9 mouse cellular contexts compared by ENCODE assay signal in genomic region chr12:73462091-73462490, GRCm38 (mm10).
DNase-seq lines count a peak whose midpoint lies in the region; ATAC-seq and TF ChIP-seq lines count a peak whose summit lies in the region.
"Had no signal": no experiment of that assay in that cellular context is flagged by ENCODE, and none has a peak within 500 bp of the region (broad histone marks: within the 10 kb centered on the region; RNA-seq: fewer than 3 reads in every experiment).

No protein-coding gene starts in this region.

- TF ChIP-seq CTCF in E14TG2a.4 (conservative IDR thresholded peaks at IDR 0.05; ENCODE audit: low read length), result no peak

- no peaks in the 10 kb centered on the region for H3K4me1 ChIP-seq in forebrain, embryonic 16.5 days (replicated peaks; ENCODE audit: control insufficient read depth, insufficient read depth, low read length)
- H3K4me1 ChIP-seq in forebrain, embryonic 12.5 days, result no peaks in the 10 kb centered on the region
- H3K4me1 ChIP-seq in E14TG2a.4 (replicated peaks; ENCODE audit: low read depth, low read length), result peaks cover 18% of the 10 kb centered on the region
- H3K4me1 ChIP-seq in embryonic facial prominence, embryonic 15.5 days, result peaks cover 22% of the 10 kb centered on the region
- peaks cover 4% of the 10 kb centered on the region for H3K4me1 ChIP-seq in lung, embryonic 15.5 days
- H3K4me1 ChIP-seq: liver, embryonic 13.5 days had no signal

- DNase-seq in heart, postnatal 25 days (ENCODE audit: low spot score), result peak; percentile 68
- DNase-seq: liver, embryonic 13.5 days had no signal

- intact Hi-C loops in heart, postnatal 25 days (cut with DNase I), result no loop called here

- WGBS in forebrain, embryonic 16.5 days, result 37% methylated on average over 5 of the region's 5 CpGs
- WGBS in forebrain, embryonic 12.5 days, result 55% methylated on average over 5 of the region's 5 CpGs
- WGBS in embryonic facial prominence, embryonic 15.5 days, result 55% methylated on average over 5 of the region's 5 CpGs
- whole genome bisulfite sequencing in lung, embryonic 15.5 days, result 36% methylated on average over 5 of the region's 5 CpGs

- no peak overlapping the region for H3K9ac ChIP-seq in forebrain, embryonic 16.5 days (replicated peaks; ENCODE audit: low read depth, low read length)
- no peak overlapping the region for H3K9ac ChIP-seq in forebrain, embryonic 12.5 days
- no peak overlapping the region for H3K9ac ChIP-seq in embryonic facial prominence, embryonic 15.5 days
- H3K9ac ChIP-seq in lung, embryonic 15.5 days, result no peak overlapping the region
- H3K9ac ChIP-seq: liver, embryonic 13.5 days had no signal

- no peak overlapping the region for H3K4me2 ChIP-seq in forebrain, embryonic 16.5 days (ENCODE audit: low read length)
- no peak overlapping the region for H3K4me2 ChIP-seq in forebrain, embryonic 12.5 days
- no peak overlapping the region for H3K4me2 ChIP-seq in embryonic facial prominence, embryonic 15.5 days (replicated peaks)
- H3K4me2 ChIP-seq in lung, embryonic 15.5 days, result no peak overlapping the region
- H3K4me2 ChIP-seq: liver, embryonic 13.5 days had no signal

- 0 out of 2 replicates have a peak, but pooled peaks have one; percentile 40 for ATAC-seq in forebrain, embryonic 16.5 days
- ATAC-seq in forebrain, embryonic 12.5 days (ENCODE audit: low FRiP score), result no peak
- ATAC-seq in embryonic facial prominence, embryonic 15.5 days (ENCODE audit: insufficient number of reproducible peaks, low FRiP score, low TSS enrichment, low read depth), result peak; percentile 81
- peak; percentile 46; the same call in 1 of the 2 replicates for ATAC-seq in lung, embryonic 15.5 days (ENCODE audit: borderline replicate concordance, extremely low read depth, low FRiP score, low TSS enrichment)
- ATAC-seq in inflammation-experienced regulatory T-cells, adult 6 months, result no peak
- no peak; the same call in 1 of the 2 replicates for ATAC-seq in megakaryocyte, adult 5-6 weeks (ENCODE audit: poor library complexity, severe bottlenecking)

- H3K36me3 ChIP-seq in forebrain, embryonic 16.5 days (ENCODE audit: control insufficient read depth, insufficient read depth), result no peaks in the 10 kb centered on the region
- H3K36me3 ChIP-seq in forebrain, embryonic 12.5 days (replicated peaks), result no peaks in the 10 kb centered on the region
- no peaks in the 10 kb centered on the region for H3K36me3 ChIP-seq in E14TG2a.4 (ENCODE audit: insufficient read depth, low read length)
- no peaks in the 10 kb centered on the region for H3K36me3 ChIP-seq in embryonic facial prominence, embryonic 15.5 days
- no peaks in the 10 kb centered on the region for H3K36me3 ChIP-seq in lung, embryonic 15.5 days
- H3K36me3 ChIP-seq: liver, embryonic 13.5 days had no signal

- H3K9me3 ChIP-seq in forebrain, embryonic 16.5 days (ENCODE audit: control insufficient read depth, low read length), result no peaks in the 10 kb centered on the region
- H3K9me3 ChIP-seq in forebrain, embryonic 12.5 days, result no peaks in the 10 kb centered on the region
- H3K9me3 ChIP-seq in E14TG2a.4 (ENCODE audit: low read length), result peaks cover 10% of the 10 kb centered on the region
- no peaks in the 10 kb centered on the region for H3K9me3 ChIP-seq in embryonic facial prominence, embryonic 15.5 days (replicated peaks)
- H3K9me3 ChIP-seq in lung, embryonic 15.5 days, result no peaks in the 10 kb centered on the region
- H3K9me3 ChIP-seq: liver, embryonic 13.5 days had no signal

- H3K27me3 ChIP-seq in forebrain, embryonic 16.5 days (replicated peaks; ENCODE audit: control insufficient read depth, insufficient read depth, low read length), result no peaks in the 10 kb centered on the region
- H3K27me3 ChIP-seq in forebrain, embryonic 12.5 days, result no peaks in the 10 kb centered on the region
- no peaks in the 10 kb centered on the region for H3K27me3 ChIP-seq in E14TG2a.4 (ENCODE audit: insufficient read depth, low read length)
- H3K27me3 ChIP-seq in embryonic facial prominence, embryonic 15.5 days, result no peaks in the 10 kb centered on the region
- H3K27me3 ChIP-seq in lung, embryonic 15.5 days, result no peaks in the 10 kb centered on the region
- H3K27me3 ChIP-seq: liver, embryonic 13.5 days had no signal

- H3K4me3 ChIP-seq in forebrain, embryonic 16.5 days (replicated peaks; ENCODE audit: low read length), result no peak overlapping the region
- H3K4me3 ChIP-seq in forebrain, embryonic 12.5 days (replicated peaks), result no peak overlapping the region
- H3K4me3 ChIP-seq in E14TG2a.4 (replicated peaks; ENCODE audit: low read length), result peak overlapping the region; percentile 32; the same call in 1 of the 2 replicates
- no peak overlapping the region for H3K4me3 ChIP-seq in embryonic facial prominence, embryonic 15.5 days (replicated peaks)
- no peak overlapping the region for H3K4me3 ChIP-seq in lung, embryonic 15.5 days
- H3K4me3 ChIP-seq: liver, embryonic 13.5 days had no signal

- no peak overlapping the region for H3K27ac ChIP-seq in forebrain, embryonic 16.5 days (ENCODE audit: low read length)
- H3K27ac ChIP-seq in forebrain, embryonic 12.5 days, result no peak overlapping the region
- peak overlapping the region; percentile 60; the same call in 1 of the 2 replicates for H3K27ac ChIP-seq in embryonic facial prominence, embryonic 15.5 days (replicated peaks)
- H3K27ac ChIP-seq in lung, embryonic 15.5 days, result no peak overlapping the region
- H3K27ac ChIP-seq: liver, embryonic 13.5 days had no signal

Comparison
In these comparisons a context has a peak if more than half of its experiments do, and no peak if none do; other contexts are left out.
1. ATAC-seq: peak in forebrain, embryonic 16.5 days (single experiment), embryonic facial prominence, embryonic 15.5 days (single experiment) and lung, embryonic 15.5 days (single experiment); none in forebrain, embryonic 12.5 days (single experiment), inflammation-experienced regulatory T-cells, adult 6 months (single experiment) and megakaryocyte, adult 5-6 weeks (single experiment).